Mouse (Mus musculus) cerebellum, adult 9-11 months (tissue): Measurements from ENCODE around the gene Gm10277.

Experiments
- DNase-seq: peaks from one replicate; pipeline ENCODE4 v3.0.0; 2022

Gene Gm10277

GRCm38 (mm10) chr11:77795216-77795615 is 7.7 kb upstream of the Gm10277 start:
- no peak for DNase-seq

DNA sequence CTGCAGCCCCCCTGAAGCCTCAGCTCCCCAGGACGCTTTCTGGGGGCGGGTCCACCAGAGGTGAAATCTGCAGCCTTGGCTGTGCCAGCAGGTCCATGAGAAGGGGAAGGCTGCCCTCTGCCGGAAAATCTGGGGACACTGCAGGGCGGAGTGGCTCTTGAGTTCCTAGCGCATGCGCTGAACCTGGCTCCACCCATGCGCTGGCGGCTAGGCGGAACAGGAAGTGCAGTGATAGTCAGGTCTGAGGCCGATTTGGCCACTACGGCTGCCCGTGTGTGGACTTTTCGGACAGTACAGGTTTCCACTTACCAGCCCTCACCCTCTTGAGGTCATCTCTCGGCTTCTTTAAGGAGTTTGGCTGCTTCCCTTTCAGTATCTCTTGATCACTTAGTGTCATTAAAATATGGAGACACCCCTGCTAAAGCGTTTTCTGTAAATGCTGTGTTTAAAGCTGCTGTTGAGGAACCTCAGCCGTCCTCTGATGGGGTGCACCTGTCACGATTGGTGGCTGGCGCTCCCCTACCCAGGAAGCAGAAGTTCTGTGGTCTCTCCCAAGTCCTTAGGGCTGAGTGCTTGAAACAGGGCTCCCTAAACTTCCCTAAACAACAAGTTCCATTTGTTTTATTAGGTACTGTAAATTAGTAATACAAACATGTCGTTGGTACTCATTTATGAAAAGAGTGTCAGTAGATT is 5.8 kb upstream of the Gm10277 start:
- DNase-seq = peak; percentile 96

DNA sequence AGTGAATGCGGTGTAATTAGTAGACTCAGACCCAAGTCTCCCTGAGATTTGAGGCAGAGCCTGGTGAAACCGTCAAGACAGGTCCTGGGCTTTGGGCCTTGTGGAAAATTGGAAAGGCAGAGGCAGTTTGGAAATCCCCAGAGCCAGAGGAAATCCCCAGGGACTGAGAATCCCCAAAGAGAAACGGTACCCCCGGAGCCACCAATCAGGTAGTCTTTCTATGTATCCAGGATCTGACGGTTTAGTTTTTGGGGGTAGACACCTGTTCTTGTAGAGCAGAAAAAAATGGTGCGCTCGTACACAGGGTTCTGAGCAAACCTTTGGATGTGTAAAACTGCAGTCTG is 5.0 kb upstream of the Gm10277 start:
- no peak for DNase-seq

DNA sequence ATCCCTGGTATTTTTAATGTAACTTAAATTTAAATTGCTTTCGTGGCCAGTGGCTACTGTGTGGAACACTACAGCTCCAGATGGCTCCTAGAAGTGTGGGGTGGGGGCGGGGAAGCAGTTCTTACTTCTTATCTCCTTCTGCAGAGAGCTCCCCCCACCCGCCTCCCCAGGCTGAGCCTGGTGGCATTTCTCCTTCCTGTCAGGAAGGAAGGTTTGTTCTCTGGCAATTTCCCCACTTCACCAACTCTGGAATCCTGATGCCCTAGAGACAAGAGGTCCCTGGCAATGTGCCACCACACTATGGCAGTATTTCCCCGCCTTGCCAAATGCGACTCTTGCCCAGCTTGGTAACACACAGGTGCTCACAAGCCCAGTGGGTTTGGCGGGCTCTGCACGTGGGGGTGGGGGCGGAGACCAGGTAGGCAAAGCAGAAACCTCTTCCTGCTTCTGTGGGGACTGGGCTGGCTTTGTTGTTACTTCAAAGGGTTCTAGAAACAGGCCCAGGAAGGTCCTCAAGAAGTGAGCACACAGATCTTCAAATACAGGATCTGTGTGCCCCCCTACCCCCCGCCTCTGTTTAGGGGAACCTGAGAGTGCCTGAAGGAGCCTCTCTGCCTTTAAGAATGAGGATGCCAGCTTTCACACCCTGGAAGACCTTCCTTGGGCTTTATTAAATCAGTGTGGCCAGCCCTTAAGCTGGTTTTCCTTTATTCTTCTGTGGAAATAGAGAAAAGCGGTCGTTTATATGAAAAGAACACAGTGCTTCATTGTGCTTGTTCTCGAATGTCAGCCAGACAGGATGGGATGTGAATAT is 4.4 kb upstream of the Gm10277 start:
- DNase-seq = peak; percentile 71

- no peak for DNase-seq
These were observed 3.7 kb upstream of the Gm10277 start for GRCm38 (mm10) chr11:77791241-77791727.

DNA sequence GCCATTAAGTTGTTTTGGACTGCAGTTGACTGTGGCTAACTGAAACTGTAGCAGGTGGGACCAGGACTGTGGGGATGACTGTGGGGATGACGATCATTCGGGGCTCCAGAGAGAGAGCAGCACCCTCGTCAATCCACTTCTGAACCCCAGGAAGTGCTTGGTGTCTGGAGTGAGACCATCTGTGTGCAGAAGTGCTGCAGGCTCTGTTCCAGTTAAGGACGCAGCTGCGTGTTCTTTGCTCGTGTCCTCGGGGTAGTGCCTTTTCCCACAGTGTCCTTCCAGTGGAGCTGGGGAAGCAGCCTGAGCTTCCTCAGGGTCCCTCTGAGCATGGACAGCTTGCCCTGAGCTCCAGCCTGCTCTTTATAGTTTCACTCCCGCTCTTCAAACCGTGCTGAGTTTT is 2.7 kb upstream of the Gm10277 start:
- DNase-seq = no peak

GRCm38 (mm10) chr11:77789512-77789911 is 2.0 kb upstream of the Gm10277 start:
- no peak for DNase-seq

DNA sequence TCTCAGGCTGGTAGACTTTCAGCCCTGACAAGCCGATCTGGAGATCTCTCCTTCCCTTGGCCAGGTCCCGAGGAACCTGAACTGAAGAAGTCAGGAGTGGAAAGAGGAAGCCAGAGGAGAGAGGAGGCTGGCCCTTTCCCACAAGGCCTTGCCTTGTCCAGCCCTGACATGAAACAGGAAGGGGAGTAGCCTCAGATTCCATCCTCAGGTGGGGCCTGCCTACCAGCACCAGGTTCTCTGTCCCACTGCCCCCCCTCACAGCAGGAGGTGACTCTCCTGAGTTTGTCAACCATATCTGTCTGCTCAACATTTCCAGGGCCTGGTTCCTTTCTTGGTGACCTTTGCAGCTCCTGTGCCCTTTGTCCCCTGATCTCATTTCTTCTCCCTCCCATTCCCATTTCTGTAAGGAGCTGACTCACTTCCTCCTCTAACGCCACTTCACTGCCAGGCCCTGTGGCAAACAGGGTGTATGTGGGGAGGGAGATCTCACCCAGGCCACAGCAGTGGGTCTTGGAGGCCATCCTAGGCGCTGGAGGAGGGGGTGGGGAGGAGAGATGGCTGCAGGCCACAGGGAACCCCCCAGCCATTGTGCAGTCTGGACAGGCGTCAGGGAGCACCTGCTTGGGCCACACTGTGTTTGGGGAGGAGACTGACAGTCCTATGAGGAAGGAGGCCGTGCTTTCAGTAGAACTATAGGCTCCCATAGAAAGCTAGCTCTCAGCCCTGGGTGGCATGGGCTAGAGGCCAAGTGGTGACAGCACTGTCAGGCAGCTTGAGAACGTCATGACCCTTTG is 1.6 kb downstream of the Gm10277 start:
- DNase-seq = peak; percentile 77

DNA sequence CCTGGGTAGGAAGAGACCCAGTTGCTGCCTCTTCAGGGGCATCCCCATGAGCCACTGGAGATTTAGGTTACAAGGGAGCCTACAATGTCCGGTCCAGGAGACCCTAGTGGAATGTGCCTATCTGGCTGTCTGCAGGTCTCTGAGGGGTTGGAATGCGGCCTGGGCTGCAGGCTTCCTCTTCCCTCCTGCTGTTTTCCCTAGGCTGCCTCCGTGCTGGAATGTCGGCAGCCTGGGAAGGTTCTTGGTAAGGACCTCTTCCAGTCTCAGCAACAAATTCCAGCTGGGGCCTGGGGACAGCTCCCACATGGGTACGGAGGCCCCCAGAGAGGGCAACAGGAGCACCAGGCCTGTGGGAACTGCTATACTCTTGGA is 2.2 kb downstream of the Gm10277 start:
- no peak for DNase-seq

GRCm38 (mm10) chr11:77784894-77785293 is 2.7 kb downstream of the Gm10277 start:
- no peak for DNase-seq

DNA sequence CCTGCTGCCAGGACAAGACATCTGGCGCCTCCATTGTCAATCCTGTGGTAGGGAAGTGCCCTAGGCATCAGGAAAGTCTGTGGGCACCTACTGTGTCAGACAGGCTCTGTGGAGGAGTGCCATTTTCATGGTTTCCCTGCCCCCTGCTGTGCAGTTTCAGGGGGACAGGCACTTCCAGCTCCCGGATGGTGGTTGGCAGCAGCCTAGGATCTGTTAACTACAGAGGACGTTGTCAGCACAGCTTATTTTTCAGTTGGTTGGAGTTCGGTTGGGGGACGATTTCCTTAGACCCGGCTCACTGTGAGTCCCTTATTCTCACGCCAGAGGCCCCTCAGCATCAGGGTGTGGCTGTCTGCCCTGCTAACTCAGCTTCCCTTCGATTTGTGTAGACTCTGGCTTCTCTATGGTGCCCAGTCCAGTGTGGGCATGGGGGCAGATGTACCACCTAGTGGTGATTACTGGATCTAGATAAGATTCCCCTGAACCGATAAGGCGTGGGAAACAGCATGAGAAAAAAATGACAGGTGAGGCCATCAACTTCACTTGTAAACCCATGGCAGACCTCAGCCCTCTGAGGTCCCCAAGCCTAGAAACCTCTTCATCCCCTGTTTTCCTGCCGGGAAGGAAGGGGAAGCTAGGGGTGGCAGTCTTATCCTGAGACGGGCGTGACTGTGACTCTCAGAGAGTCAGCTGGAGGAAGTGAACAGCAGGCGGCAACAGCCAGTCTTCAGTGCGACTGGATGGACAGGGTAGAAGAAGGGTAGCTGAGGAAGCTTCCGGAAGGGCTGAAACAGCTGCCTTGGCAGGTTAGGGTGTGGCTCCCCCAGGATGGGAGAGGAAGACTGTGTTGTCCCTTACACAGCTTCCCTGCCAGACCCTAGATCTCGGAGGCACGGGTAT is 3.5 kb downstream of the Gm10277 start:
- DNase-seq = peak; percentile 69

DNA sequence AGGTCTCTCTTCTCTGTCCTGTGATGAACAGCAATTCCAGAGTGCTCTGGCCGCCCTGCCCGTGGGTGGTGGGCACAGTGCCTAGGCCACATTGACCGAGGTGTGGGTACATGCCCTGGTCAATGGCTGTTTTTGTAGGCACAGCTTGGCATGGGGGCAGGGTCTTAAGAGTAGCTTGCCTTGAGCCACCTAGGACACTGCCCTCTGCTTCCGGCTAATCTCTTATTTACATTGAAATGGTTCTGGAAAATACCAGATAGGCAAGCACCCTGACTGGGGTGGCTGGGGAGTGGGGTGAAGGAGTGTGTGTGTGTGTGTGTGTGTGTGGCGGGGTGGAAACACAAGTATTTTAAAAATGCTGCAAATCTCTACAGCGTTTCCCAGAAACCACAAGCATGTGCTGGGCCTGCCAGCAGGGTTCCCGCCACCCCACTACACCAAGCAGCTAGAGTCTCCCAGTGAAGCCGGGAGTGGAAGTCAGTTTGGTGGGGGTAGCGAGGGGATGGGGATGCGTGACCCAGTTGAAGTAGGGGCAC is 4.3 kb downstream of the Gm10277 start:
- peak; percentile 64 for DNase-seq

- DNase-seq = peak; percentile 60
These were observed 5.3 kb downstream of the Gm10277 start for GRCm38 (mm10) chr11:77782104-77782815.

- peak; percentile 79 for DNase-seq
These were observed 6.5 kb downstream of the Gm10277 start for GRCm38 (mm10) chr11:77781088-77781487.

DNA sequence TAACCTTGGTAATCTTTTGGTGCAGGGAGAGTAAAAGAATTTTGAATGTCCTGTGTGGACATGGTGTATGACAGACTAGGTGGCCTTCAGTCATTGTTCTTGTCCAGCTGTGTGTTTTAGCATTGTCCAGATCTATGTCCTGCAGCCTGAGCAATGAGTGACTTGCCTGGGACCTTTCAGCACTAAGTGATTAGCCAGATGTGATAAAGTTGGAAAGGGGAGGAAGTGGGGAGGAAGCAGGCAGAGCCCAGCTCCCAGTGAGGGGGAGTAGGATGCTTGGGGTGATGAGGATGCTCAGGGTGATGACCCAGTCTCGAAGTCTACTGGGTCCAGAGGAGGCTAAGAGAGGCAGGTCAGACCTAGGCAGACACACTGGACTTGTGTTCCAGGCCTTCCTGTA is 8.3 kb downstream of the Gm10277 start:
- DNase-seq = no peak

DNA sequence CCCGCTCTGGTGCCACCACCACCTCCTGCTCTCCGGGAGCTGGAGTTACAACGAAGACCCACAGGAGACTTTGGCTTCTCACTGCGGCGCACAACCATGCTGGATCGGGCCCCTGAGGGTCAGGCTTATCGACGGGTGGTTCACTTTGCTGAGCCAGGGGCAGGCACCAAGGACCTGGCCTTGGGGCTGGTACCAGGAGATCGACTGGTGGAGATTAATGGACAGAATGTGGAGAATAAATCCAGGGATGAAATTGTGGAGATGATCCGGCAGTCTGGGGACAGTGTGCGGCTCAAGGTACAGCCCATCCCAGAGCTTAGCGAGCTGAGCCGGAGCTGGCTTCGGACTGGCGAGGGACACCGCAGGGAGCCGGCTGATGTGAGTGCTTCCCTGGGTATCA is 9.6 kb downstream of the Gm10277 start:
- no peak for DNase-seq

DNA sequence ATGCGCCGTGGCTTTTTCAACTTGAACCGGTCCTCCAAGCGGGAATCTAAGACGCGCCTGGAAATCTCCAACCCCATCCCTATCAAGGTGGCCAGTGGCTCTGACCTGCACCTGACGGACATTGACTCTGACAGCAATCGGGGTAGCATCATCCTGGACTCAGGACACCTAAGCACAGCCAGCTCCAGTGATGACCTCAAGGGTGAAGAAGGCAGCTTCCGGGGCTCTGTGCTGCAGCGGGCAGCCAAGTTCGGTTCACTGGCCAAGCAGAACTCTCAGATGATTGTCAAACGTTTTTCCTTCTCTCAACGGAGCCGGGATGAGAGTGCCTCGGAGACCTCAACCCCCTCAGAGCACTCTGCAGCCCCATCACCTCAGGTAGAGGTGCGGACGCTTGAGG is 10.1 kb downstream of the Gm10277 start:
- no peak for DNase-seq

GRCm38 (mm10) chr11:77775701-77776400 is 11.7 kb downstream of the Gm10277 start:
- no peak for DNase-seq

DNA sequence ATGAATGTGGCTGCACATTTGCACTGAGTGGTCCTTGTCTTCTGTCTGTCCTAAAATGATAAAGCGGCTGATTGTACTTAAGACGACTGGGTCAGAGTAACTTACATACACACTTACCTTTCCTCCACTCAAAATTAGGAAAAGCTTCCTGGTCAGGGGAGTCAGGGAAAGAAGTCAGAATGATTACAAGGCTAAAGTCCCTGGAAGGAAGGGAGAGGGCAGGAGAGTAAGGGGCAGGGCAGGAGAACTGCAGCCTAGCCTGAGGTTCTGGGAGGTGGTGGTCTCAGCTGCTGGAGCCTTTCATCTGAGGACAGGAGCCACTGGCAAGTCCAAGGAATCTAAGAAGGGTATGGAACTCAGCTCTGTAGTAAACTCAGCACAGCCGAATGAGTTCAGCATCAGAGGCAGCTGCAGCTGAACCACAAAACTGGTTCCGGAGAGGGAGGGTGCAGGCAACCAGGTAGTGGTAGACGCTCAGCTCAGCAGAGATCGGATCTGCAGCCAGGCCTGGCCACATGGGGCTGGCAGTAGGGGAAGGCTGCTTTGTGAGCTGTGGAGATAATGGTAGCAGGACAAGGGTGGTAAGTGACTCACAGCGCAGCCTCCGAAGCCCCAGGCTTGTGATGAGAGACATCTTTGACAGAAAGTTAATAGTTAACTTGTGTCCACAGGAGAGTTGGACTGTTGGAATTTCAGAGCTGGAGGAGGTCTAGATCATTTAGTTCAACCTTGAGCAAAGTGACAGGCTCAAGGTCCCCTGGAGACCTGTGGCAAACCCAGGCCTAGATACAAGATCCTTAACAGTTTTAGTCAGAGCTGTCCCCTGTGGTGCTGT is 15.5 kb downstream of the Gm10277 start:
- DNase-seq = no peak

DNA sequence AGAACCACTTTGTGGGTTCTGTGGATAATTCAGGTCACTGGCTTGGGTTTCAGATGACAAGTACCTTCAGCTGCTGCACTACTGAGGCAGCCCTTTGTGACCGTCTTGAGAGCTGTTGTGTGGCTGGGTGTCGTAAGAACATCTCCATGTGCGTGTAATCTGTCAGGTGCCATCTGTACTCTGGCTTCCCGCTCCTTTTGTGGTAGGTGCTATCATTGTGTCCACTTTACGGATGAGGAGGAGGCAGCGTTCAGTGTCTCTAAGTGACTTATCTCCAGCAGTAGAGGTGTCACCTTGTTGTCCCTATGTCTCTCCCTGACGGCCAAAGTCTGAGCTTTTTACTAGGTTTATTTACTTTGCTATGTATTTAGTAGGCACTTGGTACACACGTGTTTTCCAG is 17.2 kb downstream of the Gm10277 start:
- no peak for DNase-seq
